Mouse (Mus musculus): ENCODE data around the gene Uckl1.

GRCm38 (mm10) chr2:181600226-181600758 lies 15.6 kb upstream of the Uckl1 start:
- TF ChIP-seq CTCF (IDR thresholded peaks at IDR 0.05; ENCODE audit: borderline replicate concordance, insufficient read depth, low read length) (no peak), POLR2A (IDR thresholded peaks at IDR 0.05; ENCODE audit: low read depth, low read length) (no peak)

Measured in embryonic fibroblast, embryonic 13.5 days (primary cell).